Mouse (Mus musculus): ENCODE data around the gene Scgb1b15. TPM values are rescaled to one million over a fixed set of nuclear protein-coding genes. Genes with fewer than 3 reads are reported as not detected.
"Not testable (repeated sequence)": the region's sequence is repeated elsewhere in the genome, so short reads cannot be mapped to it uniquely, and the experiment has no call there.

The Scgb1b15 gene
- polyA plus RNA-seq (2015; fragmentation: Nextera tagmentation; extraction: Ambion mirVana): not detected in 2 replicates

DNA sequence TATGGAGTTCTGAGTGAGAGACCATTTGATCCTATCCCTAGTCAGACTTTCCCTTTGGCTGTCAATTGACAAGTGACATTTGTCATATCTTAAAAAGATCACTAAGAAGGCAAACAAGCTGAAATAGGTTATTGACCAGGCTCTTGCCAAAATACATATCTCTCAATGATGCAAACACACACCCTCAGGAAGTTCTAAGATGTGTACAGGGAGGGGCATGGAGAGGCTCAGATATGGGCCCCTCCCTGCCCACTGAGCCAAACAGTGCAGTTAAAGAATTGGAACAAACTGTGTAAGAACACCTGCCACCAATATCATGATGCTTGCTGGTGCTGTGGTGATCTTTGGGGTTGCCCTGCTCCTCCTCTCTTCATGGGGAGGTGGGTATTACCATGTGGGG, at the start of gene Scgb1b15:
TSS of gene Scgb1b15 (plus strand) at position 301 of the 400 bp plus-strand sequence.
- H3K9me3 ChIP-seq (replicated peaks; ENCODE audit: control insufficient read depth, low read length); H3K4me3 ChIP-seq (replicated peaks; ENCODE audit: low read length); H3K36me3 ChIP-seq (ENCODE audit: control insufficient read depth, insufficient read depth, low read length): not testable (repeated sequence)

DNA sequence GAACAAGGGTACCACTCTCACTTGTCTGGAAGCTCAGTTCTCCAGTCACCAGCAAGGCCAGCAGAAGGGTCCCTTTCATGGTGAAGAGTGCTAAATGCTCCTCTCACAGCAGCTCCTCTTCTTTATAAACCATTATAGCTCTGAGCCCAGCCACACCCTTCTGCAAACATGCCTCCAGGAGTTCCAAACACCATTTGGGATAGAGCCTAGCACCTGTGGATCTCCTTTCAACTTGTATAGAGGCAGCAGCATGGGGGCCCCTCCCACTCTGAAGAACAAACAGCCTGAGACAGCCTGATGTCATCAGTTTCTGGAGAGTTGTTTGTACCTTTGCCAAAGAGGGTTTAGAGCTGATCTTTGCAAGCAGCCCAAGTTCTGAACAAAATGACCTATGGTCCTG, 6.8 kb upstream of the Scgb1b15 start, which contains the start of gene Scgb2b15:
TSS of gene Scgb2b15 (minus strand) at position 101 of the 400 bp plus-strand sequence.
- not testable (repeated sequence) for H3K36me3 ChIP-seq (ENCODE audit: control insufficient read depth, insufficient read depth, low read length); H3K4me2 ChIP-seq (ENCODE audit: low read depth, low read length); H3K4me3 ChIP-seq (replicated peaks; ENCODE audit: low read length); H3K9ac ChIP-seq (ENCODE audit: low read length); H3K27me3 ChIP-seq (ENCODE audit: control insufficient read depth, insufficient read depth, low read length); ATAC-seq (ENCODE audit: insufficient read depth, low FRiP score); H3K4me1 ChIP-seq (ENCODE audit: control insufficient read depth, insufficient read depth, low read length); H3K9me3 ChIP-seq (replicated peaks; ENCODE audit: control insufficient read depth, low read length); H3K27ac ChIP-seq (ENCODE audit: low read length)

More for the DNA sequence above, at the start of gene Scgb1b15:
- not testable (repeated sequence) for H3K27ac ChIP-seq (ENCODE audit: low read length); H3K9ac ChIP-seq (ENCODE audit: low read length); H3K27me3 ChIP-seq (ENCODE audit: control insufficient read depth, insufficient read depth, low read length); H3K4me2 ChIP-seq (ENCODE audit: low read depth, low read length); H3K4me1 ChIP-seq (ENCODE audit: control insufficient read depth, insufficient read depth, low read length); ATAC-seq (ENCODE audit: insufficient read depth, low FRiP score)

Other genes with a start within 250 kb of the Scgb1b15 start
- not detected in 2 replicates for gene Scgb2b15, start 6.9 kb upstream of the Scgb1b15 start, polyA plus RNA-seq (2015; fragmentation: Nextera tagmentation; extraction: Ambion mirVana)
- not detected in 2 replicates for gene Scgb2b17, start 220.0 kb downstream of the Scgb1b15 start, polyA plus RNA-seq (2015; fragmentation: Nextera tagmentation; extraction: Ambion mirVana)
- not detected in 2 replicates for gene Scgb1b17, start 226.9 kb downstream of the Scgb1b15 start, polyA plus RNA-seq (2015; fragmentation: Nextera tagmentation; extraction: Ambion mirVana)

Measured in stomach, embryonic 16.5 days (tissue).